Mouse (Mus musculus): ENCODE measurements at regions not wholly inside any gene's neighbourhood (a gene's known extent, or its start where the extent isn't known, plus 50 kb on each side); places are given as distances from the start of the nearest gene placed in this dataset.

DNA sequence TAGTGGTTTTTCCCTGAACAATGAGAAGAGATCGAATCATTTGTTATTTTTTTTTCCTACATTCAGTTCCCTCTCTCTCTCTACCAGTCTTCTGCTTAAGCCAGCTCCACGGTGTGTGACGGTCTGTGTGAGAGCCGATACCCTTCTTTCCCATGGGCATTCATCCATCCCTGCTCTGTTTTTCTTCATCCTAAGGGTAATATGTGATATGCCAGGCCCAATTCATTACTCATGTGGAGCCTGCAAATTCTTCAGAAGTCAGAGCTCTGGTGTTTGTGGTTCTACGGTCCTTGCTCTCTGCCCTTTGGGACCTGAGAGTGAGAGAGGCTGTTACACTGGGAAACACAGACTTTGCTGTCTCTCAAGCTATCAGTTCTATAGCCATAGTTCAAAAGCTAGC, 229.6 kb upstream of the Col8a1 start:
- TF ChIP-seq POLR2A (IDR thresholded peaks at IDR 0.05; ENCODE audit: extremely low read depth, insufficient read depth, low read length) (no peak), CTCF (IDR thresholded peaks at IDR 0.05; ENCODE audit: low read depth, low read length) (no peak)
